Mouse (Mus musculus) embryonic facial prominence, embryonic 12.5 days (tissue): ENCODE results near the gene Mgat3. TPM values are rescaled to one million over a fixed set of nuclear protein-coding genes. Genes with fewer than 3 reads are reported as not detected.

Experiments used
- ATAC-seq: fragments of 200-750 bp; cut with Nextera tagmentation; 2 replicates; pipeline ENCODE4 v1.8.0; 2017; ENCODE audit not compliant: insufficient number of reproducible peaks, insufficient read depth, low FRiP score, low TSS enrichment
- H3K27ac ChIP-seq: fragments of 300-500 bp; sonication (generic); 2 replicates; pipeline ENCODE4 v1.5.1; 2016; ENCODE audit warnings: mild to moderate bottlenecking
- H3K27me3 ChIP-seq: fragments of 300-500 bp; sonication (generic); 2 replicates; pipeline ENCODE4 v1.6.1; 2016; ENCODE audit warnings: mild to moderate bottlenecking, moderate library complexity
- H3K36me3 ChIP-seq: fragments of 300-500 bp; sonication (generic); 2 replicates; pipeline ENCODE4 v1.6.1; 2016; ENCODE audit warnings: mild to moderate bottlenecking
- H3K4me1 ChIP-seq: fragments of 300-500 bp; sonication (generic); 2 replicates; pipeline ENCODE4 v1.6.1; 2016
- H3K4me2 ChIP-seq: fragments of 300-500 bp; sonication (generic); replicated peaks from 2 replicates; pipeline ENCODE4 v1.6.1; 2016; ENCODE audit warnings: mild to moderate bottlenecking, moderate library complexity
- H3K4me3 ChIP-seq: fragments of 300-500 bp; sonication (generic); 2 replicates; pipeline ENCODE4 v1.5.1; 2016; ENCODE audit warnings: mild to moderate bottlenecking
- H3K9ac ChIP-seq: fragments of 300-500 bp; sonication (generic); 2 replicates; pipeline ENCODE4 v1.6.1; 2016; ENCODE audit warnings: mild to moderate bottlenecking, moderate library complexity
- H3K9me3 ChIP-seq: fragments of 300-500 bp; sonication (generic); 2 replicates; pipeline ENCODE4 v1.6.1; 2016; ENCODE audit warnings: mild to moderate bottlenecking, moderate library complexity
- WGBS: fragments of 180-500 bp; shearing (Covaris S2); methylation state at CpG from one replicate; pipeline ENCODE4 v1.1.7; 2016; 5-methylcytosine and 5-hydroxymethylcytosine counted together
- polyA plus RNA-seq: library from polyadenylated mRNA; unstranded; fragments of >200 nt; fragmentation: Nextera tagmentation; extraction: Ambion mirVana; gene quantifications from 2 replicates; pipeline ENCODE4 v1.2.1, GENCODE M21; 2016

Gene Mgat3
- polyA plus RNA-seq, 1 experiment from 2014 or later: 10.5 TPM

GRCm38 (mm10) chr15:80213688-80214087 lies 40.2 kb downstream of the Mgat3 start:
- no peaks in the 10 kb centered on the region for H3K27me3 ChIP-seq
- H3K4me3 ChIP-seq: no peak overlapping the region
- peaks cover 5% of the 10 kb centered on the region; the same call in 1 of the 2 replicates for H3K4me1 ChIP-seq
- peaks cover 35% of the 10 kb centered on the region for H3K36me3 ChIP-seq
- H3K4me2 ChIP-seq: no peak overlapping the region
- no peak for ATAC-seq
- no peak overlapping the region for H3K9ac ChIP-seq
- no peaks in the 10 kb centered on the region for H3K9me3 ChIP-seq
- no peak overlapping the region for H3K27ac ChIP-seq

DNA sequence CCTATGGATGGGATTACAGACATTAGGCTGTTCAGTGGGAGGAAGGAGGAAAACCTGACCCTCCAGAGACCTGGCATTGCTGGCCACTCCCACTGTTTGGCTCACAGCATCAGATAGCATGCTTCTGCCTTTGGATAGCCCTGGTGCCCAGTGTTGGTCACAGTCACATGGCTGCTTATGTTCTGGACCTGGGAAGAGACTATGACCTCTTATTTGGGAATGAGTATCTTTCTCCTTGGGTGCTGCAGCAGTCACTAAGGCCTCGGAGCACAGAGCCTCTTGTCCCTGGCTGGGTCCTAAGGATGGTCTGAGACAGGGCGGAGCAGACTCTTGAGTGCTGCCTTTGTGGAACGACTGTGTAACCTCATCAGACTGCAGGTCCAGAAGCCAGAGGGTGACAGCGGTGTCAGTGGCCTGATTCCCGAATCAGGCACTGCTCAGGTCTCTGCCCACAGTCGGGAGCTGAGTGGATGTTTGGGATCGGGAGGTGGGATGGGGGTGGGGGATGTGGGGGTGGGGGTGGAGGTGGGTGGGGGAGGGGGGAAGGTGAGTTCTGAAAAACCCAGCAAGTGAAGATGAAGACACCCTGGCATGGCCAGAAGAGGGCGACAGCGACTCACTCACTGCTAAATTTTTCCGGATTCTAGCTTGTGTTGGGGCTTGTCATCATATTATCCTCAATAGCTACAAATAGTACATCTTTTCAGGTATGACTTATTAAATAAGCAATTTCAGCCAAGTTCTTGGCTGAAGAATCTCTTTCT lies 42.4 kb downstream of the Mgat3 start:
- H3K4me1 ChIP-seq: peaks cover 14% of the 10 kb centered on the region
- no peak overlapping the region for H3K27ac ChIP-seq
- H3K27me3 ChIP-seq: no peaks in the 10 kb centered on the region
- no peak overlapping the region for H3K9ac ChIP-seq
- peaks cover 31% of the 10 kb centered on the region for H3K36me3 ChIP-seq
- no peak for ATAC-seq
- WGBS: 20% methylated on average over 10 of the region's 10 CpGs
- no peaks in the 10 kb centered on the region for H3K9me3 ChIP-seq
- H3K4me2 ChIP-seq: no peak overlapping the region
- no peak overlapping the region for H3K4me3 ChIP-seq

DNA sequence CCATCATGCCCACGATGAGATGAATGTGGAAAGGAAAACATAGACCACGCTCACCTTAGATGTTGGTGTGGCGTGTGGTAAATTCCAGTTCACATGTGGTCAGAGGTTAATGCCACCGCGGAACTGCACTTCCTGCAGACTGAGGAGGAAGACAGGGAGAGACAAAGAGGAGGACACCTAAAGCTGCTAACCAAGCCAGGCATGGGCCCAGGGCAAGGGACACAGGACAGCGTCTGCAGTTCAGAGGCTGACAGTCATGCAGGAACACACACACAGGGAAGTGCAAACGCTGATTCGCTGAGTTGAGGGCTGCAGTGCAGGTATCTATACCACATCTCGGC lies 42.9 kb downstream of the Mgat3 start:
- H3K4me1 ChIP-seq: peaks cover 14% of the 10 kb centered on the region
- WGBS: 68% methylated on average over 9 of the region's 9 CpGs
- ATAC-seq: no peak

GRCm38 (mm10) chr15:80217476-80217875 lies 44.0 kb downstream of the Mgat3 start:
- no peaks in the 10 kb centered on the region for H3K9me3 ChIP-seq
- no peaks in the 10 kb centered on the region for H3K27me3 ChIP-seq
- H3K36me3 ChIP-seq: peaks cover 16% of the 10 kb centered on the region; the same call in 1 of the 2 replicates
- peaks cover 14% of the 10 kb centered on the region for H3K4me1 ChIP-seq
- H3K4me3 ChIP-seq: no peak overlapping the region
- 88% methylated on average over 10 of the region's 10 CpGs for WGBS
- H3K27ac ChIP-seq: no peak overlapping the region
- no peak overlapping the region for H3K4me2 ChIP-seq
- ATAC-seq: no peak
- H3K9ac ChIP-seq: no peak overlapping the region

More for the DNA sequence above, 42.9 kb downstream of the Mgat3 start:
- H3K4me2 ChIP-seq: no peak overlapping the region
- H3K36me3 ChIP-seq: peaks cover 26% of the 10 kb centered on the region
- H3K9me3 ChIP-seq: no peaks in the 10 kb centered on the region
- H3K9ac ChIP-seq: no peak overlapping the region
- H3K27ac ChIP-seq: no peak overlapping the region
- no peak overlapping the region for H3K4me3 ChIP-seq
- no peaks in the 10 kb centered on the region for H3K27me3 ChIP-seq

DNA sequence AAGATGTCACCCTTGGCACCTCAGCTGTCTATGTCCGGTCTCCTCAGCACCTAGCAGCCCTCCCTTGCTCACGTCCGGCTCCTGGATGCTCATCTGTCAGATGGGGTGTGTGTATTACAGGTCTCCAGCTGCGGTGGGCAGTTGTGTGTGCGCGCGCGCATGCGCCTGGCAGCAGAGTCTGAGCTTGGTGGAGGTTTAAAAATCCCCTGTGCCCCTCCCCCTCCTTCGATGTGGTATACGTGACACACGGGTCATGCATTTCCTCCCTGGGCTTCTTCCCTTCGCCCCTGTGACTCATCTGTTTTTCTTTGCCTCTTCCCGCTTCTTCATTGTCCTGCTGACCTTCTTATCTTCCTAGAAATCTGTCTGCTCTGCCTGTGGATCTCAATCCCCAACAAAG lies 45.7 kb downstream of the Mgat3 start:
- H3K4me2 ChIP-seq: peak overlapping the region; percentile 18
- no peaks in the 10 kb centered on the region for H3K27me3 ChIP-seq
- no peaks in the 10 kb centered on the region for H3K9me3 ChIP-seq
- 38% methylated on average over 14 of the region's 14 CpGs for WGBS
- no peak overlapping the region for H3K27ac ChIP-seq
- no peak overlapping the region for H3K4me3 ChIP-seq
- no peak overlapping the region for H3K9ac ChIP-seq
- no peaks in the 10 kb centered on the region for H3K36me3 ChIP-seq
- no peak for ATAC-seq
- peaks cover 14% of the 10 kb centered on the region for H3K4me1 ChIP-seq

DNA sequence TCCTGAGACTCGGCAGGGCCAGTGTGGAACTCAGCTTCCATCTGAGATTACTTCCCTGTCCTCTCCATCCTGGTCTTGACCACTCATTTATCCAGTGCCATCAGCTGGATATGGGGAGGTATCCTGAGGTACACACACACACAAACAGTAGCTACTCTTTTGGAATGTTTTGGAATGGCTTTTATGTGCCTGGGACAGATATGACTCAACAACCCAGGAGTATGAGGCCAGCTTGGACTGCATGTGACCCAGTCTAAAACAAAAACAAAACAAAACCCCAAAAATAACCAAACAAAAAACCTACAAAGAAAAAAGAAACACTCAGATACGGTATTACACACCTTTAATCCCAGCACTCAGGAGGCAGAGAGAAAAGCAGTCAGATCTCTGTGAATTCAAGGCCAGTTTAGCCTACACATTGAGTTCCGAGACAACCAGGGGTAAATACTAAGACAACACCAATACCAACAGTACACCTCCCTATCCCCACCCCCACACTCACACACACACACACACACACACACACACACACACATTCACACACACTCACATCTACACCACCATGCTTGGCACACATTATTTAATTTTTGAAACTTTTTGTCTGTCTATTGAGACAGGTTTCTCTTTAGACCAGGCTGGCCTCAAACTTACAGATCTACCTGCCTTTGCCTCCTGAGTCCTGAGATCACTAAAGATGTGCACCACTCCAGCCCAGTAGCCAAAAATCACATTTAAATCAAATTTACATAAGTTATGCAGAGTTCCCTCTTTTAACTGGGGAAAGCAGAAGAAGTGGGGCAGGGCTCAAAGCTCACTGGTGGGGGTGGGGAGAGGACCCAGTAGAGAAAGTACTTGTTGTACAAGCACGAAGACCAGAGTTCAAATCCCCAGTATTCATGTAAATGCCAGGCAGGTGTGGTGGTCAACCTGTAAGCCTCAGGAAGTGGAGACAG lies 46.5 kb downstream of the Mgat3 start:
- ATAC-seq: no peak
- Histone ChIP-seq H3K4me3 (no peak overlapping the region), H3K36me3 (no peaks in the 10 kb centered on the region), H3K4me1 (peaks cover 14% of the 10 kb centered on the region), H3K9ac (no peak overlapping the region), H3K9me3 (no peaks in the 10 kb centered on the region), H3K27me3 (no peaks in the 10 kb centered on the region), H3K27ac (no peak overlapping the region), H3K4me2 (peak overlapping the region; percentile 18; the same call in 1 of the 2 replicates)
- WGBS: 64% methylated on average over 4 of the region's 4 CpGs

DNA sequence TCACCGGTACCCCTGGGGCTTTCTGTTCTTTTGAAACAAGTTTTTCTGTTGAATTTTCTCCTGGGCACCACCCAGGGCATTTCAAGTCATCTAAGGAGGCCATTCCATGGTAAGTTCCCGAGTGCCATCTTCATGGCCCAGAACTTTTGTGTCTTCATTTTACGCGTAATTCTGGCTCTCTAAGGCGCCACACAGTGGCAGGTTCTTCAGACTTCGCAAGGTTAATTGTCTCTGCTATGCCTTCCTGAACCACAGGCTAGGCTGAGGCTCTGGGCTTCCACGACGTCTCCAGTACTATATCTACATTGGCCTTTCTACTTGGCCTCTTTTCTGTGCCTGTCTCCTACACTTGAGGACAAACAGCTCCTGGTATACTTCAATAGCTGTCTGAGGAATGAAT lies 47.5 kb downstream of the Mgat3 start:
- 68% methylated on average over 8 of the region's 8 CpGs for WGBS
- Histone ChIP-seq H3K9me3 (no peaks in the 10 kb centered on the region), H3K27me3 (no peaks in the 10 kb centered on the region), H3K27ac (no peak overlapping the region), H3K4me2 (no peak overlapping the region), H3K36me3 (no peaks in the 10 kb centered on the region), H3K4me1 (peaks cover 9% of the 10 kb centered on the region), H3K9ac (no peak overlapping the region), H3K4me3 (no peak overlapping the region)
- no peak for ATAC-seq

GRCm38 (mm10) chr15:80223751-80224150 lies 50.2 kb downstream of the Mgat3 start:
- Histone ChIP-seq H3K9me3 (no peaks in the 10 kb centered on the region), H3K36me3 (no peaks in the 10 kb centered on the region), H3K27ac (no peak overlapping the region), H3K4me2 (no peak overlapping the region), H3K4me3 (no peak overlapping the region), H3K9ac (no peak overlapping the region), H3K4me1 (peaks cover 8% of the 10 kb centered on the region), H3K27me3 (no peaks in the 10 kb centered on the region)
- WGBS: 91% methylated on average over 7 of the region's 7 CpGs
- no peak for ATAC-seq

- no peaks in the 10 kb centered on the region for H3K4me1 ChIP-seq
- H3K27ac ChIP-seq: no peak overlapping the region
- H3K9ac ChIP-seq: no peak overlapping the region
- 25% methylated on average over 9 of the region's 9 CpGs for whole genome bisulfite sequencing
- no peak overlapping the region for H3K4me3 ChIP-seq
- H3K9me3 ChIP-seq: no peaks in the 10 kb centered on the region
- H3K4me2 ChIP-seq: no peak overlapping the region
- H3K36me3 ChIP-seq: no peaks in the 10 kb centered on the region
- no peaks in the 10 kb centered on the region for H3K27me3 ChIP-seq
- ATAC-seq: no peak
These were observed 51.7 kb downstream of the Mgat3 start for GRCm38 (mm10) chr15:80225208-80225607.

DNA sequence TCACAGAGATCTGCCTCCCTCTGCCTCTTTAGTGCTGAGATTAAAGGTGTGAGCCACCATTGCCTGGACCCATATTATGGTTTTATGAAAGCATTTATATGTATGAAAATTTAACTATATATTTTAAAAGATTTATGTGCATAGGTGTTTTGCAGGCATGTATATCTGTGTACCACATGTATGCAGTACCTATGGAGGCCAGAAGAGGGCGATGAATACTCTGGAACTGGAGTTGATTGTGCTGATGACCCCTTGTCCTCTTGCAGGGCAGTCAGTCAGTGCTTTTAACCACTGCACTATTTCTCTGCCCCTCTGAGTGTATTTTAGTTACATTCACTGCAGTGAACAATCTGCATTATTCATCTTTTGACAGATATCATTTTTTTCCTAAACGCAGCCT lies 52.3 kb downstream of the Mgat3 start:
- Histone ChIP-seq H3K27ac (no peak overlapping the region), H3K4me2 (no peak overlapping the region), H3K36me3 (no peaks in the 10 kb centered on the region), H3K9ac (no peak overlapping the region), H3K9me3 (no peaks in the 10 kb centered on the region), H3K4me3 (no peak overlapping the region), H3K27me3 (no peaks in the 10 kb centered on the region), H3K4me1 (no peaks in the 10 kb centered on the region)
- ATAC-seq: no peak
- WGBS: 42% methylated on average over 2 of the region's 2 CpGs

DNA sequence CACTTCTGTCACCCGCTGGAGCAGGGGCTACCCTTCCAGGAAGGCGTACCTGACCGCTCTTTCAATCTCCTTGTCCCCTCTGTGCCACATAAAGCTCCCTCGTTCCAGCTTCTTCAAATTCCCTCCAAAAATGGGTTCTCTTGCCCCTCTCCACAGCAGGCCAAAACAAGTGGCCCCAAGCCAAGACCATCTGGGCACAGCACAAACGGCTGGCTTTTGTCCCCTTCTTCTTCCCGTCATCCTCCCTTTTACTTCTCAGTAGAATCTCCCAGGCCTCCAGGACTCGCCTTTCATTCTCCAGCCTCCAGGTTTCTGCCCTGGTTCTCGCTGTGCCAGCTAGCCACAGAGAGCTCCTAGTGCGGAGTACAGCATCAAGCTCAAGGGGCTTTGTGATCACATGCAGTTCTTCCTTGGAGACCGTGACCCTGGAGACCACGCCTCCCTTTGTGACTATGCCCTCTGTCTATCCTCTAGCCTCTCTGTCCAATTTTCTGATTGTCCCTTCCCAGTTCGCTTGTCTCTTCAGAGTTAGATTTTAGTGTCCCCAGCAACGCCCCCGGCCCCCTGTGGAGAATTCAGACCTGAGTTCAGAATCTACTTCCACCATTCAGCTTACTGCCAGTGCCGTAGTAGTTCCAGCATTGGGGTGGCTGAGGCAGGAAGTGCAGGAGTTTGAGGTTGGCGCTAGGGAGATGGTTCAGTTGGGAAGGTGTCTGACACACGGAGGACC lies 54.7 kb downstream of the Mgat3 start:
- H3K27me3 ChIP-seq: no peaks in the 10 kb centered on the region
- ATAC-seq: no peak
- H3K9me3 ChIP-seq: no peaks in the 10 kb centered on the region
- no peak overlapping the region for H3K27ac ChIP-seq
- peaks cover 3% of the 10 kb centered on the region; the same call in 1 of the 2 replicates for H3K4me1 ChIP-seq
- H3K4me3 ChIP-seq: no peak overlapping the region
- WGBS: 76% methylated on average over 17 of the region's 17 CpGs
- no peaks in the 10 kb centered on the region for H3K36me3 ChIP-seq
- no peak overlapping the region for H3K4me2 ChIP-seq
- no peak overlapping the region for H3K9ac ChIP-seq
